Mouse (Mus musculus) 3134 (cell line): ENCODE measurements at regions not wholly inside any gene's neighbourhood (a gene's known extent, or its start where the extent isn't known, plus 50 kb on each side); places are given as distances from the start of the nearest gene placed in this dataset.
A peak's percentile ranks its signal among the peaks of the same experiment; 100 is the strongest.

ENCODE experiments used
- DNase-seq: peaks from one replicate; pipeline ENCODE4 v3.0.0-alpha.2; 2011; ENCODE audit warnings: low spot score; ENCODE audit not compliant: insufficient read length; ENCODE audit errors: extremely low read depth

DNA sequence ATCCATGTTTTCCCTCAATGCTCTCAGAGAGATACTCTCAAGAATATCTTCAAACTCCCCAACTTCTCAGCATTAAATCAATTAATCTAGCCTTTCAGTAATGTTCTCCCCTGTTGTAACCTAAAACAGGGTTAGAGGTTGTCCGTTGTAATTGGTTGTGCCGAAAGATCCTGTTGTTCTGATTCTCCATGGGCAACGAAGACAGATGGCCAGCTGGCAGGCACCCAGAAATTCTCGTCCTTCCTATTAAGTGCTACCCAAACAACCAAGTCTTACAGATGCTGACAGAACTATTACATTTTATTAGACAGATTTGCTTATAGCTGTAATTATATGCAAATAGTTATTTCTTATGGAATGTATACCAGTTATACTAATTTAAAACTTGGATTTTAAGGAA, 225.9 kb upstream of the Tacr3 start:
- DNase-seq = no peak

DNA sequence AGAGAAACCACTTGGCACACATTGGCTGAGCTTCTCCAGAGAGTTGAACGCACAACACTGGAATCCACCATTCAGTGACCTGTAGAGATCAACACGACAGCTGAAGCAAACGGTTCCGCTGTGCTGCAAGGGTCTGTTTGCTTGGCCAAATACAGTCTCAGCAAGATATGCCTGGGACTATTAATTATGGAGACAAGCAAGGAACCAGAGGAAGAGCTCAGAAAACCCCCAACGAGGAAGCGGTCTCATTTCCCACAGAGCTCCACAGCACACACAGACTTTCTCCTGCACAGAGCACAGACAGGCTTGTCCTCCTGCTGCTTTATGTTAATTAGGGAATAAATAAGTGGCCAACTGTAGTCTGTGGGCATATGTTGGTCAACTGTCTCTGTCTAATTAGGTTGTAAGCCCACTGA, 223.4 kb upstream of the Tacr3 start:
- no peak for DNase-seq

DNA sequence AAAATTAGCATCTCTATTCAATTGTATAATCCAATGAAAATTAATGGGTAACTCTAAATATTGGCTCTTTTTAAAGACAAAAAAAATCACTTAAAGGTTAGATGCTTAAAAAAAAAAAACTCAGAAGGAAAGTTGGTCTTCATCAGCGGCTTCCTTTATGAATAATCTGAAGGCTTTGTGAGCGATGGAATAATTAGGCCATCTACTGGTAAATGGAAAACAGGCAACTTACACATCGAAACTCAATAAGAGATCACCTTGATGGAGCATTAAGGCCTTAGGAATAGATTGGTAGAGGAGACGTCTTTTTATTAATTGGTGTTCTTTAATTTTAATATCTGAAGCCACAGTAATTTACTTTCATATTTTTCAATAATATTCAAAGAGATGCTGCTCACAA, 218.6 kb upstream of the Tacr3 start:
- no peak for DNase-seq

DNA sequence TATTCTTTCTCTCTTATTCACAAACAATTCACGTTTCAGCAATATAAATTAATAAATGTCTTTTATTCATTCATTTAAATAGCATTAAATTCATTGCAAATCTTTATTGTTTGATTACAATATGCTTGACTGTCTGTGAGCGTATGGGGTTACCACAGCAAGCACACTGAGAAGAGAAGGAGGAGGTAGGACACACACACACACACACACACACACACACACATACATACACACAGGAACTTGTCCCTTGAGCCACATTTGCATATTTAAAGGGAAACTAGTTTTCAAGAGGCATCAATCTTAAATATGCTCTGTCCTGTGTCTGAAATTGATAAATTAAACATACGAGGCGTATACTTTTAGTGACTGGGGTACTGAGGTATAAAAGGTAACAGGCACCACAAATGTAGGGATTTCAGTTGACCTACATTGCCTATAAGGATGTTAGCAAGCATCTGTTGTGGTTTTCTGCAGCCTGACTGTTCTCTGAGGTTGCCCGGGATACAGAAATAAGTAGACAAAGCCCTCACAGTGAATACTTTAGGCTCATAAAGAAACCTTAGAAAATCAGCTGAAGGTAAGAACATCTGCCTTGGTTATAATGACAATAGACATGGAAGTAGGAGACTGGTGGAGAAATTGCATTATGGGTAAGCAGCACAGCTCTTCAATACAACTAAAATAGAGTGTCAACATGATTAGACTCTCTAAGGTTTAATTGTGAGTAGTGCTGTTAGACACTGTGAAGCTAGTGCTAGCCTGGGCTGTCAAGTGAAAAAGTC, 217.1 kb upstream of the Tacr3 start:
- no peak for DNase-seq

DNA sequence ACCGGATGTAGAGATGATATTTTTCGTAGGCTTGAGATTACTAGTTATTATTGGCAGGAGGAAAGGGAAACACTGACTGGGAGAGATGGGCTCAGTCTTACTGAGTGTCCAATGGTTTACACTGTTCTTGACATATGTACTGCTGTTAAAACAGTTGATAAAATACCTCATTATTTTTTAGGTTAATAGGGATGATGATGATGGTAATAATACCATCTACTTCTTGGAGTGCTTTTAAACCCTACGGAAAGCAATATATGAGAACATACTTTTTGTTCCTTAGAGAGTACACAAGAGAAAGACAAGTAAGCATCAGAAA, 216.6 kb upstream of the Tacr3 start:
- no peak for DNase-seq

DNA sequence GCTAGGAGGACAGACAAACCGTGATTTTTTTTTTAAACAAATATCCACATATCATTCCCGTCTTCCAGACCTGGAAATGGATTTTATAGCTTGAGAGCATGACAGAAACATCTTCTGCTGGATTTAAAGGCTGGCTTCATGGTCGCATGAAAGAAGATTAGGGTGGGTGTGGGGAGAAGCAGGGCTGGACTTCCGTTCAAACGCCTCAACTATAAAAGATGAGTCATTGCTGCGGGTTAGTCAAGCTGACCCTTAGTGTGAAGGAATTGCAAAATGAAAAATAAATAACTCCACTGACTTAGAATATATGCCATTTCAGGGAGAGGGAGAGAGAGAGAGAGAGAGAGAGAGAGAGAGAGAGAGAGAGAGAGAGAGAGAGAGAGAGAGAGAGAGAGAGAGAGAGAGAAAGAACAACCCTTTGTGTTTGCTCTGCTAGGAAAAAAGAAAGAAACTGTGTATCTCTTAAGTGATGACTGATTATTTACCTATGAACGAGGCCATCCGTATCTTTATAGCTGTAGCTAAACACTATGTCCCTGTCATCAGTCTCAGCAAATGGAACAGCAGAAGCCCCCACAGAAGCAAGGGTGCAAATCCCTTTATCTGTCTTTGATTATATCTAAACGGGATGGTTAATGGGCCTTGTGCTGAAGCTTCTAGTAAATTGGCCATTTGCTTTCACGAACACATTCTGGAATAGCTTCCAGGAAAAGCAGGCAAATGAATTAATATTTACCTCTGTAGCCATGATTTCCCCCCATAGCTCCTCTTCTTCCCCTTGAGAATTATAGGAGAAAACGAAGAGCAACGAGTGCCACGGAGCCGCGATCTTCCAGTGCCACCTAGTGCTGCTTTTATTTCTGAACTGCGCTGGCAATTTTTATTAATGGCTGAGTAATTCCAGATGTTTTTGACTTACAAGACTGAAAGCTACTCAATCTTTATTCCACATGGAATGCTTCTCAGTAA, 199.4 kb upstream of the Tacr3 start:
- peak; percentile 40 for DNase-seq

DNA sequence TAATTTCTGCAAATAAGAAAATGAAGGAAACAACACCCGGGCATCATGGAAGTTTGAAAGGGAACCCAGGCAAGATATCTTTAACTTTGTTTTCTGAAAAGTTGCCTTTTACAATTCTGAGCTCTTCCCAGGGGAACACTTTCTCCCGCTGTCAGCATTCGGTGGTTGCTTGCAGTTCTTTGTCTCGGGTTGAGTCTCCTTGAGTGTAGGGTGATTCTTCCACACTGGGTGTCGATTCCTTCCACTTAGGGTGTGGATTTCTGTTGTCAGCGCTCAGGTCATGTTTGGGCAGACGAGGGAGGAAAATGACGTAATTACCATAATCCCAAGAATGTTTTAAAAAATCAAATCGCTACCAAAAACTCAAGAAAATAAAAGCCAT, 198.7 kb upstream of the Tacr3 start:
- DNase-seq = no peak

DNA sequence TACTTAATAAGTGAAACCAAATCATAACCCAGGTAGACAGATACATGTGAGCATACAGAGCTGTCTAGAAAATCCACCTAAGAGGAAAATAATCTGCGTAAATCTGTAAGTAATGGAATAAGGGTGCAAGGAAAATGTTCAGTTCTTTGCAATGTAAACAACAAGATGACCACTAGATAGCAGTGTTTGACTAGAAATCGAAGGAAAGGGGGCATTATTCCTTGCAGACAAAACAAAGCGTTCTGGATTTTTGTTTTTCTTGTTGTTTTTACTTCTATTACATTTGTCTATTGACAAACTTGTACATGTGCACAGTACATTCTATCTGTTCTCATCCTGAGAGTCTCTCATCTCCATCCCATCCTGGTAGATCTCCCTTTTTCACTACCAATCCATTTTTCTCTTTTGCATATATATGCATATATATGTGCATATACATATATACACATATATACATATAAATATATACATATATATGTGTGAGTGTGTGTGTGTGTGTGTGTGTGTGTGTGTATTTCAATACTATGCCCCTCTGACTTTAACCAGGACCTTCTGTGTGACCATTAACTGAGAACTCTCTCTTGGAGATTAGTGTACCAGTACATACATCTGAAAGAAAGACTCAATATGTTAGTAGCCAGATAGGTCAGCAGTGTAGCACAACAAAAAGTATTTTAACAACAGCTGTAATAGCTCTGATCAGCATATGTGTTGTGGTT, 179.9 kb upstream of the Tacr3 start:
- no peak for DNase-seq

DNA sequence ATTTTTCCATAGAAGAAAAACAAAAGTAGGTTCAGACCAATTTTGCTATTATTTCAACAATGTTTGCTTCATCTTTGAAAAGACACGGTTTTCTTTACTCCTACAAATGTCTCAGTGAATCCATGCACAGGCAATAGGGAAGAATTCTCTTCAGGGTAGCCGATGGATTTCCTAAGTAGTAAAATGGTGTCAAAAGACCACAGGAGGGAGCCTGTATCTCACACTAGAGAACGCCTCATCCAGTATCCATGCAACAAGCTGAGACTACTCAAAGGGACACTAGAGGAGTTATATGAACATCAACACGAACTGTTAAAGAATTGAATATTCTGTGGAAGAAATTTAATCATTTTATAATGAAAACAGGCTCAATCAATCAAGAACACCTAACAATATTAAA, 174.8 kb upstream of the Tacr3 start:
- no peak for DNase-seq

DNA sequence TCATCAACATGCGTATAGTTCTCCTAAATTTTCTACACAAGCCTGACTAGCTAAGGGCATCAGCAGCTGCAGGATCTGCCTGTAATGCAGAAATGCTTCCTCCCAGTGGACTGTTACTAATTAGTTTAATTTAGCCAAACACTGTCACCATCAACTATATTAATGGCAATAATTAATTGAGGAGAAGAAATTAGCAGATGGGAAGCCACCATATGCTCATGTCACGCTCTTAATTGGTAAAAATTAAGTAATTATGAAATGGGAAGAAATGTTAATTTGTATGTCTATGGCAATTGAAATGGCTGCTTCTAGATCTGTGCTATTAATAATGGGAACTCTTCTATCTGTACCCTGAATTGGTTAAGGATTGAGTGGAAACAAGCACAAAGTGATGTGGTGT, 133.9 kb upstream of the Tacr3 start:
- no peak for DNase-seq

DNA sequence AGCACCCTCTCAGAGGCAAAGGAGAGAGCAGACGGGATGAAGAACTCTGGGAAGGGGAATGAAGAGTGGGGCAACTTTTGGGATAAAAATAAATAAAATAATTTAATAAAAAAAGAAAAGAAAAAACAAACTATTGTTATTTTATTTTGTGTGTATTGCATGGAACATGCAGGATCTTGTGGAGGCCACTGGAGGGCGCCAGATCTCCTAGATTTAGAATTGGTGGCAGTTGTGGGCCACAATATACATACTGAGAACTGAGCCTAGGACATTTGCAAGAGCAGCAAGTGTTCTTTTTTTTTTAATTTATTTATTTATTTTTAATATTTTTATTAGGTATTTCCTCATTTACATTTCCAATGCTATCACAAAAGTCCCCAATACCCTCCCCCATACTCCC, 110.2 kb upstream of the Tacr3 start:
- DNase-seq = no peak

DNA sequence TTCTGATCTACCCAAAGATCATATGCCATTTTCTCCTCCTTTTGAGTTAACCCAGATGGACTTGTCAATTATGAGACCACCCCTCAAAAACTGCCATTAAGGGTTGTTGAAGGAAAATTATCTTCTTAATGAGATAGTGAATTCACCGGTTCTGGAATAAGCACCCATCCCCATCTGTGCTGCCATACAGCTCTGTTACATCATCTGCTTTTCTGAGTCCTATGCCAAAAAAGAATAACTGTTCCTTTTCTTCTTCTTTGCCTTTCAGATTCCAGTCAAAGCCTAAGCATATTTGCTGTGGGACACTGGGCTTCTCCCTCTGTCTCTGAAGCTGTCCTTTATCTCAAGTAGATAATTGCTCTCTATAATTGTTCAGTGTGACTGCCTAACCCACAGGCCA, 93.1 kb upstream of the Tacr3 start:
- DNase-seq = no peak

DNA sequence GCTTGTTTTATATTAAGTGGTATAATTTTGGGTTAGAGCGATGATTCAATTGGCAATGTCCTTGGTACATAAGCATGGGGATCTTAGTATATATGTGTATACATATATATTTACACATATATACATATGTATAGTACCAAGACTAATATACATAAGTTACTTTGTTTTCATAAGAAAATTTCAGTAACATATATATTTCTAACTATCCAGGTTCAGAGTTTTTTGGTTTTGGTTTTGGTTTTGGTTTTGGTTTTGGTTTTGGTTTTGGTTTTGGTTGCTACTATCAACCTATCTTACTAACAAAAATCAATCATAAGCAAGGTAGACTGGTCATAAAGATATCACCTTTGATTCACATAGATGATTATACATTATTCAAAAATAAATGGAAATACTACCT, 67.7 kb upstream of the Tacr3 start:
- DNase-seq = no peak

DNA sequence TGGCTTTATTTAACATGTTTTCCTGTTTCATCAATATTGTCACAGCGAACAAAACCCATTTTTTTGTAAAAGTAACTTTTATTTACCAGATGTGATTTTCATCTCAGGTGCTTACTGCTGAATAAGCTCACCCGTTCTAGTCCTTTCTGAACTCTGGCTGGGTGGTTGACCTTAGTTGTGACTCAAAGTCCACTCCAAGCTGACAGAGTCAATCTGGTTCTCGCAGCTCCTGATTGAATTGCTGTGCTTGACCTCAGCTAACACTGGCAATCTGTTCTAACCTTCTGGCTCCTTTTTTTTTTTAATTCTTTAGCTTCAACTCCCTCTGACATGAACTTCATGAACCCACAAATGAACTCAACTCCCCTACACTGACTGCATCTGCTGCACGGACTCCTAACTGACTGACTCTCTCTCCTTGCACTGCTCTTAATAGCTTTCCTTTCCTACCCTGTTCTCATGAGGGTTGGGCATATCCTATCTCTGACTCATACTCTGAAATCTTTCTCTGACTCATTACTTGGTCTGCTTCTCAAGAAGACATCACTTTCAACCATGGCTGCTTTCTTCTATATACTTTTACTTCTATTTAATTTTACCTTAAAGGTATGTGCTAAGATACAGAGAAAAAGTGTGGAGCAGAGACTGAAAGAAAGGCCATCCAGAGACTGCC, 65.4 kb upstream of the Tacr3 start:
- DNase-seq = no peak
